Mouse (Mus musculus): ENCODE measurements at regions not wholly inside any gene's neighbourhood (a gene's known extent, or its start where the extent isn't known, plus 50 kb on each side); places are given as distances from the start of the nearest gene placed in this dataset.

DNA sequence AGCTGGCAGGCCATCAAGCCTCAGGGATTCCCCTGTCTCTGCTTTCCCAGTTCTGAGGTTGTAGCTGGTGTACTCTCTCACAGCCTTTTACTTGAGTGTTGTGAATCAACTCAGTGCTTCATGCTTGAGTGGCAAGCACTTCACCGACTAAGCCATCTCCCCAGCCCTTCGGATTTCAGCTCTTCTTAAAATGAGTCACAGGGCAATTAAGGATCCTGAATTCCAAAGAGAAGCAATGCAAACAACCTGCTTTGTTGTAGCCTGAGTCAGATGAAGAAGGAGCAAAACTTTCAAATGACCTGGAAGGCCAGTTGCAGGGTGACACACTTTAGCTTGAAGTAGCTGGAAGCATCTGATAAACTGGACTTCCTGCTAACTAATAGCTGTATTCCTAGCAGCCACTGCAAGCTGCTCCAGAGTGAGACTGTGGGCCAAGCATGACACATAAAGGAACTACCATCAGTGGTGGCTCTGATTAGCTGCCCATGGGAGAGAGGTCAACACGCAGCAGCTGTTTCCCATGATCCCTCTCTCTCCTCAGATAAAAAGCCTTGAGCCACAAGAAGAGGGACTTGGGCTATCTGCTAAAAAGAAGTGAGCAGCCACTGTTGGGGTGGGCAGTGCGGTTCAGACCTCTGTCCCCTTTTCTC is 285.4 kb upstream of the Sdk2 start:
- no peak for DNase-seq (ENCODE audit: extremely low read depth, insufficient read length, low spot score)

DNA sequence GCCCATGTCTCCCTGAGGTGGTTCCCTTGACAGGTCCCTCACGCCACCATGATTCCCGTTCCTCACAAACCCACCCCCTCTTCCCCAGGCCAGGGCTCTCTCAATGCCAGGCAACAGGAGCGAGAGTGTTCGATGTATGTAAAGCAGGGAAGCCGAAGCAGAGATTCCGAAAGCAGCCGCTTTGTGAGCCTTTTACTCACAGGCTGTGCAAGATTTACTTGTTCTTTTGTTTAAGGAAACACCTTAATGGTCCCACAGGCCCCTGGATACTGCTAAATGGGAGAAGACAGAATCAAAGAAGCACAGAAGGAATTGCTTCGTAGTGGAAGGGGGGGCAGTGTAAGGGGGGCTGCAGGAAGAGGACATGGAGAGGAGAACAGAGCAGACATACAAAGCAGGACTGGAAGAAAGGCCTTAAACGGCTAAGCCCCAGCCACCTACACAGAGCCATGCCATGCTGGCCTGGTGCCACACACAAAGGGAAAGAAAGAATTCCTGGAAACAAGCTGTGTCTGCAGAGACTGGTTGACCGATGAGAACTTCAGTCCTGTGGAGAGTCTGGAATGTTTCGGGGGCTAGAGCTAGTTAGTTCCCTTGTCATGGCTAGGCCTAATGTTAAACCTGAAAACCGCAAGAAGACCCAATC is 270.1 kb upstream of the Sdk2 start:
- no peak for DNase-seq (ENCODE audit: extremely low read depth, insufficient read length, low spot score)

DNA sequence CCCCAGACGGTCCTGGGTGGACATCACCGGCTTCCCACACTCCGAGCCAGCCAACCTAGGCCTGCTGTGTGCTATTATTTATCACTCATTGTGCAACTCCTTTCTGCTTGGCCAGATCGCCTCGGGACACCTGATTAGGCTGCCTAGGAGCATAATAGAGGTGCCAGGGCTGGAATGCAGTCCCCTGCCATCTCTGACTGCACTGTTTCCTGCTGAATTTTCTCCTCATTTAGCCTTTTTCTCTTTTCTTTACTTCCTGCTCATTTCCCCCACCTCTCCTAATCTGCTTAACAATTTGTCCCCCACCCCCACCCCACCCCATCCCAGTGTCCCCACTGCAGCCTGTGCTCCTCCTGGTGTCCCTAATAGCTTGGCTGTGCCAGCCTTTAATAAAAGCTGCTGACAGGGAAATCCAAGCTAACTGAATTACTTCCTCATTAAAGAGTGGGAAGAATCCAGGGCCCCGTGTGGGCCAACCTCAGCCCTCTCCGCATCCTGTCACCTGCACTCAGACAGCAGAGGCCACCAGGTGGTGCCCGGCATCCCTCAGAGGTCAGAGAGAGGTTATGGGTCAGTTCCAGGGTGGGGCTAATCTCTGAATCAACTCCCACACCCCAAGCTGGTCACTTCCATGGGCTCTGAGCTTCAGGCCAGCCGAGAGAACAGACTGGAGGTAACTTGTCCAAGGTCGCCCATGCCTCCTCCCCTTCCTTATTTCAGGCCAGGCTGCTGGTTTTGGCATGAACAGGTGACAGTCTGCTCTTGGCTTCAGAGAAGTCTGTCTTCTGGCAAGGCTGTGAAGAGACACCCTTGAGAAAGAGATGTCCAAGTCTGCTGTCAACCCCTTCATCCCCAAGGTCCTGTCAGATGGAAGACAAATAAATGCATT is 269.3 kb upstream of the Sdk2 start:
- no peak for DNase-seq (ENCODE audit: extremely low read depth, insufficient read length, low spot score)

DNA sequence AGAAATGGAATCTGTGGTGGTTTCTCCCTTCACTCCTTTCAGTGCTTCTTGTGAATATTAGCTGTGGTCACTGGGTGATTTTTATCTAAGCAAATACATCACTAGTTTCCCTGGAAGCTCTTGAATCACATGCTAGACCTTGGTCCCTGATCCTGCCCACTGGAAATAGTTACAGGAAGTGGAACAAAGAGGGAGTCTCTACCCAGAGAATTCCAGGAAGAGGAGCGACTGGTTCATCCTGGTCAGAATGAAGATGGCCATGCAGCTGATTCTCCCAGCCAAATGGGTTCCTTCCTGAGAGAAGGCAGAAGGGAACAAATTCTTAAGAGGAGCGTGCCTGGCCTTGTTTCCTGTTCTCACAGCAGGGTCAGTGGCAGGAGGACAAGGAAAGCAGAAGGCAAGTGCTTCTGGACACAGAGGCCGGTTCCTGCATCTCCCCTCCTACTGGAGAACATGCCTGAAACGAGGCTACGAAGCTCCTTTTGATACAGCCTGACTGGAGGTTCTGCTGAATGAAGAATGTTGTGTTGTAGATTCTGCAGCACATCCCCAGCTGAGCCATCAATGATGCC is 264.8 kb upstream of the Sdk2 start:
- no peak for DNase-seq (ENCODE audit: extremely low read depth, insufficient read length, low spot score)

DNA sequence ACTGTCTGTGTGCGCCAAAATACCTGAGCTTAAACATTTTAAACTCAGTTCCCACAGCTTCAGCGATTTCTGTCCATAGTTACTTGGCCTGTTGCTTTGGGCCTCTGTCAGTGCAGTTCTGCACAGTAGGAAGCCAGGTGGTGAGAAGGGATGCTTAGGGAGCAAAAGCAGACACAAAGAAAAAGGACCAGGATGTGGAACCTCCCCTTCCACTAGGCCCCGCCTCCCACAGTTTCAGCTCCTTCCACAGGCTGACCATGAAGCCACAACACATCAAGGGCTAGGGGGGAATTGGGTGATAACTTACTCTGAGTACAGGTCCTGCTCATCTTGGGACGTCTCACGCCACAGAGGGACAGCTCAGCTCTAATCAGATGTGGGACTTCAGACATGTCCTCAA is 263.5 kb upstream of the Sdk2 start:
- no peak for DNase-seq (ENCODE audit: extremely low read depth, insufficient read length, low spot score)

DNA sequence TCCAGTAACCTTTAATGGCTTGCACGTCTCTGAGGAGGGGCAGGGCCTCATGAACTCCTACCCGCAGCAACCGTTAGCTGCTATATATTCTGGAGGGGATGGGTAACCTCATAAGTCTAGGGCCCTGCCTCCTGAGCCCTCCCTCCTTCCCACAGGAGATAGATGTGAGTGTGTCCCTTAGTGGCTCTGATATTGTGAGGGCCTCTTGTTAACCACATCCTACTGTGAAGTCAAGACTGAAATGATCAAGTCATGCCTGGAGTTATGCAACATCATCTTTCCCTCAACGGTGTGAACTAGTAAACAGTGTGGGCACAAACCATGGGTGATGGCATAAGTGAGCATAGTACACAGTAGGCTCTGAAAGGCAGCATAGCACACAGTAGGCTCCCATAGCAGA is 255.8 kb upstream of the Sdk2 start:
- no peak for DNase-seq (ENCODE audit: extremely low read depth, insufficient read length, low spot score)

DNA sequence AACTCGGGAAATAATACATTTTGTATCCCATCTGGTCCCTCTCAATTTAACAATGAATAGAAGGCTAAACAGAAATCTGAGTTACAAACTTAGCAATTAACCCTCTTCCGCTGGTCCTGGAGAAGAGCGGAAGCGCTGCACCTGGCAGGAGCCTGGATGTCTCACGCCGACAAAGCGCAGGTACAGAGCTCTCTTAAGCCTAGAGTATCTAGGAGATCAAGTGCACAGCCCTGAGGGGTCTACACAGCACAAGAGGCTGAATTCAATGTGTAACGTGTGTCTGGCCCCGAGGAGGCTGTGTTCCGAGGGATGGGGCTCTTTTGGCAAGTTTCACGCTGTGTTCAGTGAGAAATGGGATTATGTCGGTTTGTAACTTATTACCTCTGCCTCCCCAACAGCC is 255.1 kb upstream of the Sdk2 start:
- no peak for DNase-seq (ENCODE audit: extremely low read depth, insufficient read length, low spot score)

DNA sequence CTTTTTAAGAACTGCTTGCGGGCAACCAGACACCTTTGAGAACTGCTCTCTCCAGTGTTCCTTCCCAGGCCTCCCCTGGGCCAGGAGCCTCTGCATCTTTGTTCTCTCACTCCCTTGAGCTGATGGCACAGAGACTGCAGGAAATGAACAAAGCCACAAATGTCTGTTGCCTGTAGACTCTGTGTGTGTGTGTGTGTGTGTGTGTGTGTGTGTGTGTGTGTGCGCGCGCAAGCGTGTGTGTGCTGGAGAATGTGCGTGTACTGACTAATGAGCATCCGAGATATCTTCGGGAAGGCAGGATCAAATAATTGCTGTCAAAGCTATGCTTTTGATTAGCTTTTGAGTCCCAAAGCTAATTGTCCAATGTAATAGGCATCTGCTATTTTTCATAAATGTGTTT is 254.7 kb upstream of the Sdk2 start:
- DNase-seq (ENCODE audit: extremely low read depth, insufficient read length, low spot score): no peak

DNA sequence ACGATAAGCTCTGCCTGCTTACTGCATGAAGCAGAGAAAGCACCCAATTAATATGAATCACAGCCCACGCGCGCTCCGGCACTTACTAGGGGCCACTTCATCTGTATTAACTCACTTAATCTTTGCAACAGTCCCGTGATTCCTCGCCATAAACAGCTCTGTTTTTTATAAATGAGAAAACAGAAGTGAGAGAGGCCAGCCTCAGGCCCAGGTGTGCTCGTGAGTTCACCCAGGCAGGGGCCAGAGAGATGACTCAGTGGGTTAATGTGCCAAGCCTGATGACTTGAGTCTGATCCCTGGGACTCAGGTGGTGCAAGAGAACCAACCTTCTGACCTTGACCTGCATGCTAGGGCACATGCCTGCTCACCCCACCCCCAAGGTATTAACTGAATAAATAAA is 248.4 kb upstream of the Sdk2 start:
- no peak for DNase-seq (ENCODE audit: extremely low read depth, insufficient read length, low spot score)

DNA sequence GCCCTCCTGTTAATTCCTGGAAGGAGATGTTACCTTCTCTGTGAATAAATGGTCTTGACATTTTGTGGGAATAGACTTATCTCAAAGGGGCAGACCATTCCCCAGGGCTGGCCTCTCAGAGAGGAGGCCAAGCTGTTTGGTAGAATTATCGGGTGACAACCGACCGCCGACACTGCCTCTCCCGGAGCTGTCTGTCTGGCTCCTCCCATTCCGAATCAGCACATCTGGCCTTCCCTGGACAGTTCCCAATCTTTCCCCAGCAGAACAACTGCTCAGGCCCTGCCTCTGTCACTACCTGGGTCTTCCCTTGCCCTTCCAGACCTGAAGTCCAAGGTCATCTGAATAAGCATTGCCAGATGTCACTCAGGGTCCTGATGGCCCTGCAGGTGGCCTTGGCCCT is 246.8 kb upstream of the Sdk2 start:
- no peak for DNase-seq (ENCODE audit: extremely low read depth, insufficient read length, low spot score)

DNA sequence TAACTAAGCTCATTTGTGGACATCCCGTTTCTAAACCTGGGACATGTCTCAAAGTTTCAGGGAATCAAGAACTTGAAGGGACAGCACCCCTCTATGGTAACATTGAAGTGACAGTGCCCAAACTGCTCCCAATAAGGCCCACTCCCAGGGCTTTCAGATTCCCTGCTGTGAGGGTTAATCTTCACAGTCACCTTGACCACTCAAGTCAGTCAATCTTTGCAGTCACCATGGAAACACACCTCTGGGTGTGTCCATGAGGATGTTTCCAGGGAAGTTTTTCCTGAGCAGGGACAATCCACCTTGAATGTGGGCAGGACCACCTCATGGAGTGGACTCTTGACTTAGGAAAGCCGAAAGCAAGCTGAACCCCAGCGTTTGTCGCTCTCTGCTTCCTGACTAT is 244.8 kb upstream of the Sdk2 start:
- no peak for DNase-seq (ENCODE audit: extremely low read depth, insufficient read length, low spot score)

DNA sequence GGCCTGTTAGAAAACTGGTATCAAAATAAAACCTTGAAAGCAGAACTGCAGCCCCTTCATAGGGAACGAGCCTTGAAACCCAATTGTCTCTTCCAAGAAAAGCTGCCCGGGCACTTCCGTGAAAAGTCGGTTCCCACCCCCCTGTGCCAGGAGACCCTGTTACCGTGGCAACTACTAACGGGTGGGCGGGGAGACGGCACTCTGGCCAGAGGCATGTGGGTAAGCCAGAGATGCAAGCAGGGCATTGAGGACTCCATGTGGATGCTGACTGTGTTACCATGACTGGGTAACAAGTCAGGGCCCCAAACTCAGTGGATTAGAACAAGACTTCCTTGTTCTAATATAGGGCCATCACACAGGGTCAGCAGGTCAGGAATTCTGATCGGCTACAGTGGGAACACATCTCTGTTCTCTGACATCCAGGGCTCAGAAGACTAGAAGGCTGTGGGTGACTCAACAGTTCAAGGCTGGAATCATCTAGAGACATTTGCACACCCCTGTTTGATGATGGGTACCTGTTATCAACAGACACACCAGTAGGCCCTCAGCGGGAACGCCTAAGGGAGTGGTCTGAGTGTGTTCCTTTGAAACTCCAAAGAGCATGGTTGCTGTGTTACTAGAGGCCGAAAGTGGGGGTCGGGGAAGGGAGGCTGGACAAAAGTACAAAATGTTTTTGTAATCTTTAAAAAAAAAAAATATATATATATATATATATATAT is 236.9 kb upstream of the Sdk2 start:
- DNase-seq (ENCODE audit: extremely low read depth, insufficient read length, low spot score): no peak

DNA sequence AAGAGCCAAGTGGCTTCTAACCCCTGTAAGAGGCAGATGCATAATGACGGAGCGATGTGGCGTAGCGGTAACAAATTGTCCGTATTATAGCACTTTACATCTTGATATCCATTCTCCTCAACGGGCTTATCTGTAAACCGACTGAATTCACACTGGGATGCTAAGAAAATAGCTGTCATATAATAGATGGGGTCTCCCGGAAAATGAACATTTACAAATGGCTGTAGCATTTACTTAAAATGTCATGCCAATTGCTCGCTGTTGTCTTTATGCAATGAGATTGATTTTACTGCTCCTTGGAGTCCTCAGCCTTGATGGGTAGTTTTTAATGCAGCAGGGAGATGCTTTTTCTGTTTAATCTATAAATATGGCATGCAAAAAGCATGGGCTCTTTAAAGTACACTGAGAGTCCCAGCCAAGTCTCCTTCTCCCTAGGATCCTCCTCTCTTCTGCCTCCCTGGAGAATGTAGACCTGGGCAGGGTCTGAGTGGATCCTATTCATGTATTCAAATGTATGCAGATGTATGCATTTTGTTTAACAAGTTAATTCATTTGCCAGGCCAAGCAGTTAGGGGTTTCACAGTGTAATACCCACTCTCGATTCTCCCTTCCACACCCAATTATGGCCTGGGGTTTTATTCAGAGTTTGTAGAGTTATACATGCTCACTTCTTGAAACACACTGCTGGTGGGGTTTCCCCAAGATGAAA is 233.9 kb upstream of the Sdk2 start:
- DNase-seq (ENCODE audit: extremely low read depth, insufficient read length, low spot score): no peak

DNA sequence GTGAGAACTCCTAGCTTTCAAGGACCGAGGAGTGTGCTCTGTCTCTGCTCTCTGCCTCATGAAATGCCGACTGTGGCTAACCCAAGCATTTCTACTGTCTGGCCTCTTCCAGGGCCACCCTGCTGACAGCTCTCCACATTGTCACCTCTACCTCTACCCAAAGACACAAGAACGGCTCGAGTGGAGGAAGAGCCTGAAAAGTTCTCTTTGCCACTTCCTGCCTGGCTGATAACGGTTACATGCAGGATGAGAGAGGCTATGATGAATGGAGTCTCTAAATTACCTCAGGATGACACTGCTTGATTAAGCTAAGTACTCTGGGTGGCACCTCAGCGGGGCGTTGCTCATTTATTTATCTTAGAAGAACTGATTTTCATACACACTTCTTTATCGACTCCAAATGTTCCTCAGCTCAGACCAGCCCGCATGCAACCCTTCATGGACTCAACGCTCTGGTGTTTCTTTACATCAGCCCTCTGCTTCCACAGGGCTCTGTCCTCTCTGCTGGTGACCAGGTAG is 230.0 kb upstream of the Sdk2 start:
- DNase-seq (ENCODE audit: extremely low read depth, insufficient read length, low spot score): no peak

DNA sequence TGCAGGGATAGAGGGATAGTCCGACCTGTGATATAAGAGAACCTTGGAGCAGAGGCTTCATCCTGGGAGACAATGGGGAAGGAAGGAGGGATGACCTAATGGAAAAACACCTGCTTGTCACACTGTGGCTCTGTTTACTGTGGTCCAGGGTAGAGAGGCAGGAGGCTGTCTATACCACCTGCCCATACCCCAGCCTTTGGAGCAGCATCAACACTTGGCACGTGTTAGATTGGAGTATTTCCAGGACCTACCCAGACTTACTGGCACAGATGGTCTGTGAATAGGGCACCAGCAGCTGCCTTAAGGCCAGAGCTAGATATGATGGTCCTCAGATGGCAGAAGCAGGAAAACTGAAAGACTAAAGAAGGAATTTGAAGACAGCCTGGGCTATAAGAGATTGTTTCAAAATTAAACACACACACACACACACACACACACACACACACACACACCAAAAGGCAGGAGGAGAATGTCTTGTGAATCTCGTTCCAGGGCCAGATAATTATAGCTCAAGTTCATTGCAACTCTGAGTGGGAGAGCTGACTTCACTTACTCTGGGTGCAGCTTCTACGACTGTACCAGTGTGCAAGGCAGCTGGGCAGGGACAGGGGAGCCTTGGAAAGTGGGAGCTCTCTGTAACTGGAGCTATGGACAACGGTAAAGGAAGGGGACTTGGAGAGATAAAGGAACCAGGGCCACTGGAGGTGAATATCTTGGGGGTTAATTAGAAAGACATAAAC is 227.8 kb upstream of the Sdk2 start:
- no peak for DNase-seq (ENCODE audit: extremely low read depth, insufficient read length, low spot score)

DNA sequence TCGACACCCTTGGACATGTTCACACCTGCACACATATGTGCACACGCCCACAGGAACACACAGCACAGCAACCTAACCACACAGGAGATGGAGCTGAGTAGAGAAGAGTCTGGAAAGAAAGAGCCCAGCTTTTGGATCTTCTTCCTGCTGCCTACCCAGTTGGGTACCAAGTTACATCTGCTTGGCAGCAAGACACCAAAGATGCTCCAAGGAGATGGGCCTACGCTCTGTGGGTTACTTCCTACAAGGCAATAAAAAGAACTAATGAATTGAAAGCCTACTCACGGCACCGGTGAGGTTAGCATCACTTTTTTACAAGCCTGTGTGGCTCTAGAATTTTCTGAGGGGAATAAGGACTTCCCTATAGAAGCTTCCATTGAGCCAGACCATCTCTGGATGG is 224.4 kb upstream of the Sdk2 start:
- DNase-seq (ENCODE audit: extremely low read depth, insufficient read length, low spot score): no peak

DNA sequence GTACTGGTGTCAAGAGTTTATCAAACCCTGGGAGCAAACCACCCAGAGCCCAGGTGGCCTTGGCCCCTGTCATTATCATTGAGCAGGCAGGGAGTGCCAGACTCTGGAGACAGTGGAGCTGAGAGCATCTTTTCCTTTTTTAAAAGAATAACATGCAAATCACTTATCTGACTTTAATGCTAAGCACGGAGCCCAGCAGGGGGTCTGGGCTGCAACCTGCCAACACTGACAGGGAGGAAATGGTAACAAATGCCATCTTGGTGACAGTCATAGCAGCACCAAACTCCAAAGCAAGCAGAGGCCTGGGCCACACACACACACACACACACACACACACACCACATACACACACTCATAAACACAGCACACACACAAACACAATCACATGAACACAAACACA is 223.1 kb upstream of the Sdk2 start:
- DNase-seq (ENCODE audit: extremely low read depth, insufficient read length, low spot score): no peak

DNA sequence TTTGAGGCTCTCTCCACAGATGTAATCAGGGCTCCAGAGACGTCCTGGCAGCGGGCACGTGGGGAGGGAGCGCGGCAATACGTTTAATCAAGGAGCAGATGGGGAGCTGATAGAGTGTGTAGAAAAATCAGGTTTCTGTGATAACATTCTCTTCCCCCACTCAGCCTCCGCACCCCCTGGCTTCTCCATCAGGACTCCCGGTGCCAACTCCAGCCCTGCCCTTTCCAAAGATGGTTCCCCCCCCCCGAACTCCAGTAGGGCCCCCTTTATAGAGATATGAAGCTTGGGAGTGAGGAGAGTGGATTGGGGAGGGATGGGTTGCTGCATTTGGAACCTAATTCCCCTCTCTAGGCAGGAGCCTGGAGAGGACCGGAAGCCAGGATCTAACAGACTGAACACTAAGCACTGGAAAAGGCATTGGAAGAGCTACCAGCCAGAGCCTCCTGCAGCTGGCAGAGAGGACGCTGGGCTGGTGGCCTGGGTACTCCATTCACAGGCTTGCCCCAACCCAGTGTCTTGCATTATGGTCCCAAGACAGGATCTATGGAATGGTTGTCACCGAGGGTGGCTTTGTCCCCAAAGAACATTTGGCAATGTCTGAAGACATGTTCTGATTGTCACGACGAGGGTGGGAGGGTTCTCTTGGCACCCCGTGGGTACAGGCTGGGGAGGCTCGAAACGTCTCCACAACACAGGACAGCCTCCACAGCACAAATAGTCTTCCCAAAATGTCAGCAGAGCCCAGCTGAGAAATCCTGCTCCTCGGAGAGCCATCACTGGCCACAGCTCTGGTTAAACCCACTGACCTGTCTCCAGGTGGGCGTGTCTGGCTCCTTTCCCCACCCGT is 218.2 kb upstream of the Sdk2 start:
- DNase-seq (ENCODE audit: extremely low read depth, insufficient read length, low spot score): no peak

DNA sequence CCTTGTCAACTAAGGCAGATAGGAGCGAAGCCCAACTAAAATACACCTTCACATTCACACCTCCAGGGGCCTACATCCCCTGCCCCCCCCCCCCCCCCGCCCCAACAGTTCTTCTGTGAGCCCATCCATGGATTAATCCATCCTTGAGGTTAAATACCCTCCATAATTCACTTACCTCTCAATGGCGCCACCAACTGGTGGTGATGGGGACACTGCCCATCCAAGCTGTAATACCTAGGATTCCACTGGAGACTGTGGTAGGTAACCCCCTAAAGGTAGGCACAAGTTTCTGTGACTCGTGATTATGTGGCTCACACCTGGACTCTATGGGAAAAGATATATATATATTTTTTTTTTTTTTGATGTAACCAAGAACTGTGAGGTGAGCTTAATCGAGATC is 216.4 kb upstream of the Sdk2 start:
- DNase-seq (ENCODE audit: extremely low read depth, insufficient read length, low spot score): no peak

All from 3134 (cell line).